Mouse (Mus musculus) ovary, postnatal 10 days (tissue): ENCODE measurements at regions not wholly inside any gene's neighbourhood (a gene's known extent, or its start where the extent isn't known, plus 50 kb on each side); places are given as distances from the start of the nearest gene placed in this dataset.

Experiments used
- DNase-seq: peaks from one replicate; pipeline ENCODE4 v3.0.0; 2022; ENCODE audit warnings: low spot score

- no peak for DNase-seq
These were observed 172.8 kb upstream of the Stt3b start for GRCm38 (mm10) chr9:115483024-115483423.

GRCm38 (mm10) chr9:115483721-115484120 is 173.5 kb upstream of the Stt3b start:
- DNase-seq = no peak

- DNase-seq = no peak
These were observed 174.2 kb upstream of the Stt3b start for GRCm38 (mm10) chr9:115484408-115484807.

- DNase-seq = no peak
These were observed 175.0 kb upstream of the Stt3b start for GRCm38 (mm10) chr9:115485219-115485618.

GRCm38 (mm10) chr9:115487175-115487760 is 177.0 kb upstream of the Stt3b start:
- DNase-seq = no peak

GRCm38 (mm10) chr9:115488913-115489809 is 178.9 kb upstream of the Stt3b start:
- DNase-seq = no peak

GRCm38 (mm10) chr9:115492431-115493171 is 182.4 kb upstream of the Stt3b start:
- no peak for DNase-seq

- DNase-seq = no peak
These were observed 183.5 kb upstream of the Stt3b start for GRCm38 (mm10) chr9:115493765-115494164.

- no peak for DNase-seq
These were observed 189.3 kb upstream of the Stt3b start for GRCm38 (mm10) chr9:115499536-115499935.

- DNase-seq = no peak
These were observed 194.6 kb upstream of the Stt3b start for GRCm38 (mm10) chr9:115504789-115505188.

GRCm38 (mm10) chr9:115507131-115507689 is 197.0 kb upstream of the Stt3b start:
- DNase-seq = no peak

- DNase-seq = no peak
These were observed 202.8 kb upstream of the Stt3b start for GRCm38 (mm10) chr9:115512835-115513629.

- DNase-seq = no peak
These were observed 207.7 kb upstream of the Stt3b start for GRCm38 (mm10) chr9:115517903-115518302.

- no peak for DNase-seq
These were observed 213.9 kb upstream of the Stt3b start for GRCm38 (mm10) chr9:115524161-115524560.

GRCm38 (mm10) chr9:115524591-115524990 is 214.4 kb upstream of the Stt3b start:
- no peak for DNase-seq

- no peak for DNase-seq
These were observed 216.1 kb upstream of the Stt3b start for GRCm38 (mm10) chr9:115526322-115526721.

GRCm38 (mm10) chr9:115526981-115527380 is 216.8 kb upstream of the Stt3b start:
- no peak for DNase-seq

- DNase-seq = no peak
These were observed 224.0 kb upstream of the Stt3b start for GRCm38 (mm10) chr9:115534198-115534597.

- DNase-seq = no peak
These were observed 233.4 kb upstream of the Stt3b start for GRCm38 (mm10) chr9:115543665-115544064.

GRCm38 (mm10) chr9:115545178-115545577 is 235.0 kb upstream of the Stt3b start:
- DNase-seq = no peak

GRCm38 (mm10) chr9:115545792-115546191 is 235.6 kb upstream of the Stt3b start:
- no peak for DNase-seq
